ENCODE assay signal across 18 mouse cellular contexts in the genomic region with DNA sequence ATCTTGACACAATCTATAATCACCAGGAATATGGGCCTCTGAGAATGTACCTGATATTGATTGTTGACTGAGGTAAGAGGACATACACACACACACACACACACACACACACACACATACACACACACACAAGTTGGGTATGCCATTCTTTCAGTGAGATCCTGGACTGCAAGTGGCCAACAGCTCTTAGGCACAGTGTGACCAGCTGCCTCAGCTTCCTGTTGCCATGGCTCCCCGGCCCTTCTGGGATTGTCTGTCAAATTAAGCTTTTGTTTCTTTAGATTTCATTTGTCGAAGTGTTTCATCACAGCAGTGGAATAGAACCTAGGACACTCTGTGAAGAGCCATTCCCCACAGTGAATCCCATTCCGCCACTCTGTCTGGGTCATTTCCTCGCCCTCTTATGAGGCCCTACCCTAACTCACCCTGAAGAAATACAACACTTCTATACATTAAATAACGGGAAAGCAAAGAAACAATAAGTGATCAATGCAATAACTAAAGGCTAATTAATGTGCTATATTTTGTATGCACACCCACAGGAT.
A peak's percentile ranks its signal among the peaks of the same experiment; 100 is the strongest.
DNase-seq lines count a peak whose midpoint lies in the region; ATAC-seq and TF ChIP-seq lines count a peak whose summit lies in the region.
"Had no signal": no experiment of that assay in that cellular context is flagged by ENCODE, and none has a peak within 500 bp of the region (broad histone marks: within the 10 kb centered on the region; RNA-seq: fewer than 3 reads in every experiment).

No protein-coding gene starts in this region.

- no peak overlapping the region for H3K4me2 ChIP-seq in neural tube, embryonic 12.5 days (replicated peaks)
- no peak overlapping the region for H3K4me2 ChIP-seq in hindbrain, embryonic 15.5 days
- H3K4me2 ChIP-seq in intestine, embryonic 15.5 days (replicated peaks) = no peak overlapping the region
- H3K4me2 ChIP-seq: embryonic facial prominence, embryonic 15.5 days had no signal

- H3K4me1 ChIP-seq in neural tube, embryonic 12.5 days = no peaks in the 10 kb centered on the region
- H3K4me1 ChIP-seq in hindbrain, embryonic 15.5 days (replicated peaks) = no peaks in the 10 kb centered on the region
- no peaks in the 10 kb centered on the region for H3K4me1 ChIP-seq in intestine, embryonic 15.5 days (replicated peaks)
- H3K4me1 ChIP-seq: embryonic facial prominence, embryonic 15.5 days had no signal

- H3K27ac ChIP-seq in neural tube, embryonic 12.5 days = no peak overlapping the region
- no peak overlapping the region for H3K27ac ChIP-seq in hindbrain, embryonic 15.5 days (replicated peaks)
- H3K27ac ChIP-seq in layer of hippocampus, adult 2 months = no peak overlapping the region
- H3K27ac ChIP-seq in intestine, embryonic 15.5 days = no peak overlapping the region
- H3K27ac ChIP-seq: embryonic facial prominence, embryonic 15.5 days had no signal

- H3K4me3 ChIP-seq in neural tube, embryonic 12.5 days = no peak overlapping the region
- H3K4me3 ChIP-seq in hindbrain, embryonic 15.5 days = no peak overlapping the region
- no peak overlapping the region for H3K4me3 ChIP-seq in layer of hippocampus, adult 2 months
- no peak overlapping the region for H3K4me3 ChIP-seq in intestine, embryonic 15.5 days (replicated peaks)
- H3K4me3 ChIP-seq: embryonic facial prominence, embryonic 15.5 days had no signal

- WGBS in neural tube, embryonic 12.5 days = 41% methylated on average over 5 of the region's 5 CpGs
- 38% methylated on average over 5 of the region's 5 CpGs for WGBS in hindbrain, embryonic 15.5 days
- WGBS in intestine, embryonic 15.5 days = 84% methylated on average over 5 of the region's 5 CpGs

- H3K9ac ChIP-seq in neural tube, embryonic 12.5 days = no peak overlapping the region
- no peak overlapping the region for H3K9ac ChIP-seq in hindbrain, embryonic 15.5 days
- no peak overlapping the region for H3K9ac ChIP-seq in intestine, embryonic 15.5 days
- H3K9ac ChIP-seq: embryonic facial prominence, embryonic 15.5 days; liver, postnatal 0 days had no signal

- no peaks in the 10 kb centered on the region for H3K9me3 ChIP-seq in neural tube, embryonic 12.5 days
- no peaks in the 10 kb centered on the region for H3K9me3 ChIP-seq in hindbrain, embryonic 15.5 days
- H3K9me3 ChIP-seq in intestine, embryonic 15.5 days = no peaks in the 10 kb centered on the region
- H3K9me3 ChIP-seq: embryonic facial prominence, embryonic 15.5 days had no signal

- H3K36me3 ChIP-seq in neural tube, embryonic 12.5 days = no peaks in the 10 kb centered on the region
- H3K36me3 ChIP-seq in hindbrain, embryonic 15.5 days = no peaks in the 10 kb centered on the region
- no peaks in the 10 kb centered on the region for H3K36me3 ChIP-seq in intestine, embryonic 15.5 days
- H3K36me3 ChIP-seq: embryonic facial prominence, embryonic 15.5 days had no signal

- peak; percentile 80 for ATAC-seq in neural tube, embryonic 12.5 days (ENCODE audit: low FRiP score, low read depth)
- ATAC-seq in hindbrain, embryonic 15.5 days (ENCODE audit: low FRiP score, low read depth) = peak; percentile 71; the same call in 1 of the 2 replicates
- no peak for ATAC-seq in megakaryocyte progenitor cell, adult 5-6 weeks (replicated peaks; ENCODE audit: poor library complexity)
- ATAC-seq in intestine, embryonic 15.5 days = no peak
- ATAC-seq: liver, postnatal 0 days had no signal

- DNase-seq in embryo, embryonic 10 days (ENCODE audit: low spot score) = peak; percentile 23
- DNase-seq in embryo, embryonic 9.5 days (ENCODE audit: extremely low spot score) = no peak
- DNase-seq in neural tube, embryonic 10.5 days (ENCODE audit: extremely low spot score, low spot score) = no peak
- DNase-seq in layer of hippocampus, adult 2 months (ENCODE audit: low spot score in 2 of 2) = no peak
- DNase-seq: adrenal gland, adult 2 months; cerebellum, adult 11 months; gastrocnemius, postnatal 10 days; kidney, postnatal 4 days; liver; liver, postnatal 0 days; lung, postnatal 14 days; thymus, postnatal 36 days had no signal

- no peak for TF ChIP-seq CTCF in layer of hippocampus, adult 2 months (conservative IDR thresholded peaks at IDR 0.05)

- no peaks in the 10 kb centered on the region for H3K27me3 ChIP-seq in neural tube, embryonic 12.5 days (replicated peaks)
- H3K27me3 ChIP-seq in hindbrain, embryonic 15.5 days = no peaks in the 10 kb centered on the region
- H3K27me3 ChIP-seq in intestine, embryonic 15.5 days (replicated peaks) = no peaks in the 10 kb centered on the region
- H3K27me3 ChIP-seq: CH12.LX; embryonic facial prominence, embryonic 15.5 days had no signal

Comparison
In these comparisons a context has a peak if more than half of its experiments do, and no peak if none do; other contexts are left out.
1. ATAC-seq: peak in neural tube, embryonic 12.5 days (single experiment) and hindbrain, embryonic 15.5 days (single experiment); none in megakaryocyte progenitor cell, adult 5-6 weeks (single experiment) and intestine, embryonic 15.5 days (single experiment).